ENCODE assay signal across 22 mouse cellular contexts in the genomic region with DNA sequence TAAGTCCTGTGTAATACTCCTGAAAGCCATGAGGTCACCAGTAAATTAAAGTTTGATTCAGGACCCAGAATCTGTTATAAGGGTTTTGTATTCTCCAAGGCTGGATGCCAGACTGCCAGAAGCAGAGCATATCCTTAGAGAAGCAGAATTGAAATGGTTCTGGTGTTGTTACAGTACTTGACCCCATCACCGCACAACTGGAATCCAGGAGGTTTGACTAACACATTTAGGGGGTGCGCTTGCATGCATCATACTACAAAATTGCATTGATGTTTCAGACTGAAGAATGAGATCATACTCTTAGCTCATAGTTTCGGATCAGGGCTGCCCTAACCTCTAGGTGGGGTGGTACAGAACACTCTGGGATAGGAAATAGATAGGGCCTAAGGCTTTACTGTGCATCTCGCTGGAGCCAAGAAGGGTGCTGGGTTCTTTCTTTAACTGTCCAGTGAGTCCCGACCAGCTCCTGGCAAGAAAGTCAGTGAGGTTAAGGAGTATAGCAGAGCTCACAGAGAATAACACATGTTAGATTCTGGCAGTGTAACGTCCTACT.
DNase-seq lines count a peak whose midpoint lies in the region; ATAC-seq lines count a peak whose summit lies in the region.
"Had no signal": no experiment of that assay in that cellular context is flagged by ENCODE, and none has a peak within 500 bp of the region (broad histone marks: within the 10 kb centered on the region; RNA-seq: fewer than 3 reads in every experiment).

No protein-coding gene starts in this region.

- no peak overlapping the region for H3K4me3 ChIP-seq in limb, embryonic 13.5 days
- H3K4me3 ChIP-seq: embryonic facial prominence, embryonic 12.5 days; forebrain, embryonic 12.5 days; liver, embryonic 12.5 days; megakaryocyte, embryonic 14.5 days; midbrain, embryonic 13.5 days had no signal

- no peaks in the 10 kb centered on the region for H3K9me3 ChIP-seq in limb, embryonic 13.5 days
- H3K9me3 ChIP-seq: embryonic facial prominence, embryonic 12.5 days; forebrain, embryonic 12.5 days; liver, embryonic 12.5 days; megakaryocyte, embryonic 14.5 days; midbrain, embryonic 13.5 days had no signal

- H3K4me1 ChIP-seq in limb, embryonic 13.5 days, result peaks cover 34% of the 10 kb centered on the region
- H3K4me1 ChIP-seq: forebrain, embryonic 12.5 days; liver, embryonic 12.5 days; megakaryocyte, embryonic 14.5 days; midbrain, embryonic 13.5 days had no signal

- 71% methylated on average over 6 of the region's 6 CpGs for WGBS in limb, embryonic 13.5 days

- H3K9ac ChIP-seq in limb, embryonic 13.5 days, result no peak overlapping the region
- H3K9ac ChIP-seq: embryonic facial prominence, embryonic 12.5 days; forebrain, embryonic 12.5 days; liver, embryonic 12.5 days; liver, postnatal 0 days; midbrain, embryonic 13.5 days had no signal

- H3K36me3 ChIP-seq in limb, embryonic 13.5 days, result no peaks in the 10 kb centered on the region
- H3K36me3 ChIP-seq: embryonic facial prominence, embryonic 12.5 days; forebrain, embryonic 12.5 days; liver, embryonic 12.5 days; midbrain, embryonic 13.5 days had no signal

- H3K27me3 ChIP-seq in limb, embryonic 13.5 days, result no peaks in the 10 kb centered on the region
- H3K27me3 ChIP-seq: embryonic facial prominence, embryonic 12.5 days; forebrain, embryonic 12.5 days; liver, embryonic 12.5 days; midbrain, embryonic 13.5 days had no signal

- no peak overlapping the region for H3K27ac ChIP-seq in limb, embryonic 13.5 days
- H3K27ac ChIP-seq: embryonic facial prominence, embryonic 12.5 days; forebrain, embryonic 12.5 days; liver, embryonic 12.5 days; midbrain, embryonic 13.5 days had no signal

- no peak overlapping the region for H3K4me2 ChIP-seq in limb, embryonic 13.5 days (replicated peaks)
- H3K4me2 ChIP-seq: embryonic facial prominence, embryonic 12.5 days; forebrain, embryonic 12.5 days; liver, embryonic 12.5 days; midbrain, embryonic 13.5 days had no signal

- ATAC-seq in limb, embryonic 13.5 days (ENCODE audit: low FRiP score, low read depth), result peak; percentile 48; the same call in 1 of the 2 replicates
- ATAC-seq in megakaryocyte progenitor cell, adult 5-6 weeks (replicated peaks; ENCODE audit: poor library complexity), result no peak
- ATAC-seq: liver, embryonic 12.5 days; liver, postnatal 0 days; midbrain, embryonic 13.5 days had no signal

- DNase-seq in heart, adult 11 months, result peak; percentile 92
- no peak for DNase-seq in heart, postnatal 4 days
- DNase-seq in NIH3T3 (ENCODE audit: low read depth) (peak; percentile 54), adipocyte (ENCODE audit: low spot score) (peak; percentile 44)
- no peak for DNase-seq in testis, postnatal 10 days (ENCODE audit: low spot score)
- DNase-seq: adrenal gland, postnatal 10 days; cerebellum, adult 11 months; cerebellum, adult 9-10 months; cerebellum, postnatal 36 days; heart, postnatal 14 days; kidney, adult 2 months; kidney, postnatal 36 days; layer of hippocampus, postnatal 36 days; liver, postnatal 0 days; lung, postnatal 36 days had no signal

Comparison
In these comparisons a context has a peak if more than half of its experiments do, and no peak if none do; other contexts are left out.
1. DNase-seq: peak in heart, adult 11 months (single experiment), NIH3T3 (single experiment) and adipocyte (single experiment); none in heart, postnatal 4 days (single experiment) and testis, postnatal 10 days (single experiment).